Mouse (Mus musculus): ENCODE data around the gene 4930505A04Rik. TPM values are rescaled to one million over a fixed set of nuclear protein-coding genes. Genes with fewer than 3 reads are reported as not detected.
A peak's percentile ranks its signal among the peaks of the same experiment; 100 is the strongest.

The 4930505A04Rik gene
- polyA plus RNA-seq (2014; fragmentation: Nextera tagmentation; extraction: Ambion mirVana): 0.31 and 0.54 TPM in 2 replicates

GRCm38 (mm10) chr11:30471751-30472593, at the start of gene 4930505A04Rik:
Gene 4930505A04Rik, minus strand, starts transcription at chr11:30471827.
- Histone ChIP-seq H3K27ac (ENCODE audit: low read depth, low read length) (peak within 1 kb of the TSS; percentile 22), H3K9me3 (ENCODE audit: control insufficient read depth, low read length) (no peaks in the 10 kb centered on the region), H3K36me3 (ENCODE audit: control insufficient read depth, insufficient read depth, low read length) (no peaks in the 10 kb centered on the region), H3K4me3 (ENCODE audit: low read depth, low read length) (peak within 1 kb of the TSS; percentile 42), H3K4me1 (ENCODE audit: control insufficient read depth, insufficient read depth, low read length) (0 out of 2 replicates have a peak, but pooled peaks cover 4% of the 10 kb centered on the region), H3K27me3 (ENCODE audit: control insufficient read depth, insufficient read depth, low read length) (no peaks in the 10 kb centered on the region), H3K4me2 (ENCODE audit: low read depth, low read length) (peak within 1 kb of the TSS; percentile 67), H3K9ac (replicated peaks; ENCODE audit: low read depth, low read length) (peak within 1 kb of the TSS; percentile 52)
- WGBS: 9% methylated on average over 17 of the region's 17 CpGs
- ATAC-seq (ENCODE audit: low read depth): peak; percentile 98

GRCm38 (mm10) chr11:30517133-30517532, 45.5 kb upstream of the 4930505A04Rik start:
- Histone ChIP-seq H3K27ac (ENCODE audit: low read depth, low read length) (no peak overlapping the region), H3K9ac (replicated peaks; ENCODE audit: low read depth, low read length) (no peak overlapping the region), H3K4me3 (ENCODE audit: low read depth, low read length) (no peak overlapping the region), H3K36me3 (ENCODE audit: control insufficient read depth, insufficient read depth, low read length) (no peaks in the 10 kb centered on the region), H3K4me2 (ENCODE audit: low read depth, low read length) (no peak overlapping the region), H3K9me3 (ENCODE audit: control insufficient read depth, low read length) (no peaks in the 10 kb centered on the region), H3K27me3 (ENCODE audit: control insufficient read depth, insufficient read depth, low read length) (no peaks in the 10 kb centered on the region), H3K4me1 (ENCODE audit: control insufficient read depth, insufficient read depth, low read length) (no peaks in the 10 kb centered on the region)
- ATAC-seq (ENCODE audit: low read depth): no peak
- 89% methylated on average over 2 of the region's 2 CpGs for WGBS

GRCm38 (mm10) chr11:30508178-30508577, 36.6 kb upstream of the 4930505A04Rik start:
- WGBS: 82% methylated on average over 4 of the region's 4 CpGs
- no peak overlapping the region for H3K4me2 ChIP-seq (ENCODE audit: low read depth, low read length)
- H3K36me3 ChIP-seq (ENCODE audit: control insufficient read depth, insufficient read depth, low read length): no peaks in the 10 kb centered on the region
- H3K4me3 ChIP-seq (ENCODE audit: low read depth, low read length): no peak overlapping the region
- H3K27ac ChIP-seq (ENCODE audit: low read depth, low read length): no peak overlapping the region
- no peaks in the 10 kb centered on the region for H3K4me1 ChIP-seq (ENCODE audit: control insufficient read depth, insufficient read depth, low read length)
- H3K9ac ChIP-seq (replicated peaks; ENCODE audit: low read depth, low read length): no peak overlapping the region
- no peak for ATAC-seq (ENCODE audit: low read depth)
- no peaks in the 10 kb centered on the region for H3K9me3 ChIP-seq (ENCODE audit: control insufficient read depth, low read length)
- H3K27me3 ChIP-seq (ENCODE audit: control insufficient read depth, insufficient read depth, low read length): no peaks in the 10 kb centered on the region

GRCm38 (mm10) chr11:30498738-30499355, 27.2 kb upstream of the 4930505A04Rik start:
- no peak overlapping the region for H3K4me2 ChIP-seq (ENCODE audit: low read depth, low read length)
- no peaks in the 10 kb centered on the region for H3K9me3 ChIP-seq (ENCODE audit: control insufficient read depth, low read length)
- no peaks in the 10 kb centered on the region for H3K4me1 ChIP-seq (ENCODE audit: control insufficient read depth, insufficient read depth, low read length)
- no peak overlapping the region for H3K9ac ChIP-seq (replicated peaks; ENCODE audit: low read depth, low read length)
- 86% methylated on average over 3 of the region's 3 CpGs for WGBS
- no peaks in the 10 kb centered on the region for H3K36me3 ChIP-seq (ENCODE audit: control insufficient read depth, insufficient read depth, low read length)
- H3K27ac ChIP-seq (ENCODE audit: low read depth, low read length): no peak overlapping the region
- no peak overlapping the region for H3K4me3 ChIP-seq (ENCODE audit: low read depth, low read length)
- ATAC-seq (ENCODE audit: low read depth): no peak
- H3K27me3 ChIP-seq (ENCODE audit: control insufficient read depth, insufficient read depth, low read length): no peaks in the 10 kb centered on the region

- H3K36me3 ChIP-seq (ENCODE audit: control insufficient read depth, insufficient read depth, low read length): no peaks in the 10 kb centered on the region
- H3K4me2 ChIP-seq (ENCODE audit: low read depth, low read length): no peak overlapping the region
- no peaks in the 10 kb centered on the region for H3K4me1 ChIP-seq (ENCODE audit: control insufficient read depth, insufficient read depth, low read length)
- H3K9me3 ChIP-seq (ENCODE audit: control insufficient read depth, low read length): no peaks in the 10 kb centered on the region
- ATAC-seq (ENCODE audit: low read depth): no peak
- H3K4me3 ChIP-seq (ENCODE audit: low read depth, low read length): no peak overlapping the region
- no peak overlapping the region for H3K9ac ChIP-seq (replicated peaks; ENCODE audit: low read depth, low read length)
- WGBS: 67% methylated on average over 2 of the region's 2 CpGs
- H3K27ac ChIP-seq (ENCODE audit: low read depth, low read length): no peak overlapping the region
- no peaks in the 10 kb centered on the region for H3K27me3 ChIP-seq (ENCODE audit: control insufficient read depth, insufficient read depth, low read length)
Observed at GRCm38 (mm10) chr11:30497151-30497550, 25.5 kb upstream of the 4930505A04Rik start.

GRCm38 (mm10) chr11:30491515-30492260, 20.1 kb upstream of the 4930505A04Rik start:
- Histone ChIP-seq H3K9ac (replicated peaks; ENCODE audit: low read depth, low read length) (no peak overlapping the region), H3K4me2 (ENCODE audit: low read depth, low read length) (no peak overlapping the region), H3K4me3 (ENCODE audit: low read depth, low read length) (no peak overlapping the region), H3K27me3 (ENCODE audit: control insufficient read depth, insufficient read depth, low read length) (no peaks in the 10 kb centered on the region), H3K9me3 (ENCODE audit: control insufficient read depth, low read length) (no peaks in the 10 kb centered on the region), H3K4me1 (ENCODE audit: control insufficient read depth, insufficient read depth, low read length) (no peaks in the 10 kb centered on the region), H3K36me3 (ENCODE audit: control insufficient read depth, insufficient read depth, low read length) (no peaks in the 10 kb centered on the region), H3K27ac (ENCODE audit: low read depth, low read length) (no peak overlapping the region)
- ATAC-seq (ENCODE audit: low read depth): no peak

GRCm38 (mm10) chr11:30488183-30488582, 16.6 kb upstream of the 4930505A04Rik start:
- ATAC-seq (ENCODE audit: low read depth): no peak
- Histone ChIP-seq H3K36me3 (ENCODE audit: control insufficient read depth, insufficient read depth, low read length) (no peaks in the 10 kb centered on the region), H3K9ac (replicated peaks; ENCODE audit: low read depth, low read length) (no peak overlapping the region), H3K27me3 (ENCODE audit: control insufficient read depth, insufficient read depth, low read length) (no peaks in the 10 kb centered on the region), H3K4me2 (ENCODE audit: low read depth, low read length) (no peak overlapping the region), H3K27ac (ENCODE audit: low read depth, low read length) (no peak overlapping the region), H3K4me3 (ENCODE audit: low read depth, low read length) (no peak overlapping the region), H3K9me3 (ENCODE audit: control insufficient read depth, low read length) (no peaks in the 10 kb centered on the region), H3K4me1 (ENCODE audit: control insufficient read depth, insufficient read depth, low read length) (no peaks in the 10 kb centered on the region)
- 68% methylated on average over 9 of the region's 10 CpGs for WGBS

GRCm38 (mm10) chr11:30483286-30483685, 11.7 kb upstream of the 4930505A04Rik start:
- H3K4me2 ChIP-seq (ENCODE audit: low read depth, low read length): no peak overlapping the region
- H3K9ac ChIP-seq (replicated peaks; ENCODE audit: low read depth, low read length): no peak overlapping the region
- H3K27ac ChIP-seq (ENCODE audit: low read depth, low read length): no peak overlapping the region
- 86% methylated on average over 4 of the region's 4 CpGs for WGBS
- H3K4me3 ChIP-seq (ENCODE audit: low read depth, low read length): no peak overlapping the region
- no peaks in the 10 kb centered on the region for H3K9me3 ChIP-seq (ENCODE audit: control insufficient read depth, low read length)
- no peaks in the 10 kb centered on the region for H3K27me3 ChIP-seq (ENCODE audit: control insufficient read depth, insufficient read depth, low read length)
- no peak for ATAC-seq (ENCODE audit: low read depth)
- H3K4me1 ChIP-seq (ENCODE audit: control insufficient read depth, insufficient read depth, low read length): no peaks in the 10 kb centered on the region
- no peaks in the 10 kb centered on the region for H3K36me3 ChIP-seq (ENCODE audit: control insufficient read depth, insufficient read depth, low read length)

All from neural tube, embryonic 14.5 days (tissue).